Mouse (Mus musculus) adipocyte (in vitro differentiated cells): Measurements from ENCODE around the gene Nab2.
A peak's percentile ranks its signal among the peaks of the same experiment; 100 is the strongest.

Source experiments
- DNase-seq: peaks from one replicate; pipeline ENCODE4 v3.0.0-alpha.2; 2016; ENCODE audit warnings: low spot score

The Nab2 gene

GRCm38 (mm10) chr10:127643553-127644238 lies 24.7 kb downstream of the Nab2 start:
- peak; percentile 84 for DNase-seq

GRCm38 (mm10) chr10:127642772-127643552 lies 25.4 kb downstream of the Nab2 start, which contains the start of gene Stat6:
TSS of gene Stat6 (plus strand) at chr10:127642986.
- DNase-seq, result peak; percentile 84

GRCm38 (mm10) chr10:127641861-127642771 lies 26.3 kb downstream of the Nab2 start:
- peak; percentile 92 for DNase-seq

GRCm38 (mm10) chr10:127640421-127640820 lies 27.9 kb downstream of the Nab2 start:
- DNase-seq, result no peak

GRCm38 (mm10) chr10:127632668-127633271 lies 35.6 kb downstream of the Nab2 start:
- no peak for DNase-seq

GRCm38 (mm10) chr10:127631261-127632214 lies 36.8 kb downstream of the Nab2 start:
- DNase-seq, result peak; percentile 45

- DNase-seq, result peak; percentile 60
Measured at GRCm38 (mm10) chr10:127626433-127626832, 41.9 kb downstream of the Nab2 start.

- no peak for DNase-seq
Measured at GRCm38 (mm10) chr10:127623439-127624216, 44.7 kb downstream of the Nab2 start.

GRCm38 (mm10) chr10:127622661-127623060 lies 45.7 kb downstream of the Nab2 start:
- DNase-seq, result no peak

GRCm38 (mm10) chr10:127622057-127622392 lies 46.3 kb downstream of the Nab2 start:
- no peak for DNase-seq

- DNase-seq, result peak; percentile 96
Measured at GRCm38 (mm10) chr10:127621191-127622056, 46.9 kb downstream of the Nab2 start.

- no peak for DNase-seq
Measured at GRCm38 (mm10) chr10:127620406-127621190, 47.8 kb downstream of the Nab2 start, which contains the start of gene Lrp1. TSS of gene Lrp1 (minus strand) at chr10:127621148.

- peak; percentile 51 for DNase-seq
Measured at GRCm38 (mm10) chr10:127619941-127620405, 48.4 kb downstream of the Nab2 start.

- DNase-seq, result peak; percentile 79
Measured at GRCm38 (mm10) chr10:127619119-127619721, 49.1 kb downstream of the Nab2 start.

- DNase-seq, result peak; percentile 48
Measured at GRCm38 (mm10) chr10:127618173-127618572, 50.2 kb downstream of the Nab2 start.

- DNase-seq, result no peak
Measured at GRCm38 (mm10) chr10:127617294-127617693, 51.1 kb downstream of the Nab2 start.

- no peak for DNase-seq
Measured at GRCm38 (mm10) chr10:127616261-127616679, 52.1 kb downstream of the Nab2 start.
